Mouse (Mus musculus): ENCODE measurements around the gene Cabp7. TPM values are rescaled to one million over a fixed set of nuclear protein-coding genes. Genes with fewer than 3 reads are reported as not detected.

The Cabp7 gene
- total RNA-seq, 2 experiments from 2014 or later = 59.4 to 62.2 TPM

DNA sequence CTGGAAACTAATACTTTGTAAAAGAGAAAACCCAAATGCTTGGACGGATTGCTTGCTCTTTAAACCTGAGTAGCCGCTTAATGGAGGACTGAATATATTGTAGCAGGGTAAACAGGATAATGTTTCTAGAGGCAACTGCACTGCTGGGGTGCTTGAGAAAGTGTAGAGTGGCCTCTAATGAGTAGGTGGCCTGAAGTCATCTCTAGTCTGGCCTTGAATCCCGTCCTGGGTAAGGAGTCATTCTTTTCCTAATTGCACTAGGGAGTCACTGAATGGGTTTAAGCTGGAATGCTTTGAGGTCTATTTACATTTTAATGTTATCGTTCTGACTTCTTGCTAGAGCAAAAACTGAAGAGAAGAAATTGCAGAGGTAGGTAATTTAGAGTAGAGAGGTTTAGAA is 41.4 kb downstream of the Cabp7 start:
- DNase-seq (ENCODE audit: low spot score in 2 of 2) = no peak

DNA sequence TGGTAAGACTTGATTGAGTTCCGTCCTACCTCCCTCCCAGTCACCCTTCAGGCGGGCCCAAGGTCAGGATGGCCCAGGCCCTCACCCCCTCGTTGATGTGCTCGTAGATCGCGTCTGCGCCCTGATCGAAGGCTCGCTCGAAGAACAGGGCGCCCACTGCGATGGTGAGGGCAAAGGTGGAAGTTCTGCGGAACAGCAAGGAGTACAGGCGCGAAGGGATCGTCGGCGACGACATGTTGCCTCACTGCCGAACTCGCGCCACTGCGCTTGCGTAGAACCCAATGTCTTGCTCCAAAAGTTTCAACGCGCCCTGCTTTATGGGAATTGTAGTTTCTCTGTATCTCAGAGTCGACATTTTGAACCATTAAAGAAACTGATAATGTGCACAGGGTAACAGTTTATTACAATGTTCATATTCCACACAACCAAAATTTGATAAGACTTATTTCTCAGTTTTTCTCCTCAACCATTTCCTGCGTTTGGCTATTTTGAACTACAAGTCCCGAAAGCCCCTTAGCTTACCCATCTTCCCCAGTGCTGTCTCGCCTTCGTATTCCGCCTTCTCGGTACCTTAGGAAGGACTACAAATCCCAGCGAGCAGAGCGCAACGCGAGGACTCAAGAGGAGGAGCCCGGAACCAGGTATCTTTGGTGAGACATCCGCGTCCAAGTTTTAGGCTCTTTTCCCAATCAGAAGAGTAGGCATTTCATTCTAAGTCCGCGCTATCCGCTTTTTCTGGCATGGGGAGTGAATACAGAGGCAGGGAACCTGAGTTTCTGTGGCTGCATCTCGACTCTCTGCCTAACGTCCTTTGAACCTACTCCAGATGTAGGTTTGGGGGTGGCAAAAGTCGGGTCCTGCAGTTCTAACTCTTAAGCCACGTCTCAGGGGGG is 42.3 kb downstream of the Cabp7 start, which contains the start of the genes Uqcr10 and Zmat5:
Gene Uqcr10 (minus strand): TSS at position 271 of the 893 bp plus-strand sequence.
Gene Zmat5 (plus strand): TSS at position 607 of the 893 bp plus-strand sequence.
- peak; percentile 89 to 94 for DNase-seq (ENCODE audit: low spot score in 2 of 2)

DNA sequence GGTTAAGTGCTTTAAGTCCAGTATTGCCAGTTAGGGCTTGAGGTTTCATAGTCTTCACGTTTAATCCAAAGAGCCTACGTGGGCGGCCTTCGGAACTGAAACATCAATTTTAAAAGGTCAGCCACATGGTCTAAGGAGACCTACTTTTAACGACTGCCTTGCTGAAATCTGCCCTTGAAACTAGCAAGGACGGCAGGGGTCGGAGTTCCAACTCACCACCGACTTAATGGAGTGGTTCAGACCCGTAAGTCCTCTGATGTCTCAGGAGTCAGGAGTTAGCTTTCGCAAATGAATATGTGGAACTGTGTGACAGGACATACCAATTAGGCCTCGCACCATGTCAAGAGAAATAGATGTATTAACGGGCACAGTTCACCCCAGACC is 42.9 kb downstream of the Cabp7 start:
- DNase-seq (ENCODE audit: low spot score in 2 of 2) = no peak

DNA sequence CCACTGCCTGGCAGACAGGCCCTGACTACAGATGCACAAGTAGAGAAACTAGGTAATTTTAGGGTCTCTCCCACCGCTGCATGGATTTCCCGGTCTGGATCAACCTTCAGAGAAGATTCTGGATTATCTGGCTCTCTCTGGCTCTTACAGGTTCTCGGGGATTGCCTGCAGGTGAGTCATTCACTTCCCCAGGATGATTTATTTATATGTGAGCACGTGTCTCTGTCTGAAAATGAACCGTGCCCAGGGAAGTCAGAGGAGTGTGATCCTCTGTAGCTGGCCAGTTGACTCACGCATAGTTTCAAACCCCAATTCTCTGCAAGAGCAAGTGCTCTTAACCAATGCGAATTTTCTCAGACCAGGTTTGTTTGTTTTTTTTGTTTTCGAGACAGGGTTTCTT is 45.9 kb downstream of the Cabp7 start:
- DNase-seq (ENCODE audit: low spot score in 2 of 2) = no peak

DNA sequence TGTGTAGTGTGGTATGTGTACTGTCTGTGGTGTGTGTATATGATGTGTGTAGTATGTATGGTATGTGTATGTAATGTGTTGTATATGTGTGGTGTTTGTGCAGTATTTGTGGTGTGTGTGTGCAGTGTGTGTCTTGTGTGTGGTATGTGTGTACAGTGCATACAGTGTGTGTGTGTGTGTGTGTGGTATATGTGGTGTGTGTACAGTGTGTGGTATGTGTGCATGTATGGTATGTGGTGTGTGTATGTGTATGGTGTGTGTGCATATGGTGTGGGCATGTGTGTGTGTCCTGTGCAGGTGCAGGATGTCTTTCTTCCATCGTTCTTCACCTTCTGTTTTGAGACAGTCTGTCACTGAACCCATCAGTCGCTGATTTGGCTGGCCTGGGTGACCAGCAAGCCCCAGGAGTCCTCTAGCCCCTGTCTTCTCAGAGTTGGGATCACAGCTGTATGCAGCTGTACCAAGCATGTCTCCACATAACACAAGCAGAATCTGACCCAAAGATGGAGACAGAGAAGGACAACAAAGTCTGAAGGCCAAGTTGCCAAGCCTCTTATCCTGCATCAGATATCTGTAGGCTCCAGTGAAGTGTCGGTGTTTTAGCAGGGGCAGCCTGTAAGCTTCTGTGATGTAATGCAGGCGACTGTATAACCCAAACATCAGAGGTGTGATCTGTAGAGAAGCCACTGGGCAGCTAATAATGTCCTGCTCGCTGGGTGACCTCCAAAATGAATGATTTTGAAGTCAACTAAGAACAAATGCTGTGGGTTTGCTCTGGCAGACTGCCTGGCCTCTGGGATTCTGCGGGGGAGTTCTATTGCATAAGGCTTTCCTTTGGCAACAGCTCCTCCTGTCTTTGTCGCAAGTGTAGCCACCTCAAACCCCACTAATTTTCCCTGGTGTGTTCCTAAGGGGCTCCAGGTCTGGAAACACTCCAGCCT is 49.3 kb downstream of the Cabp7 start:
- DNase-seq (ENCODE audit: low spot score in 2 of 2) = peak; percentile 63 to 66

DNA sequence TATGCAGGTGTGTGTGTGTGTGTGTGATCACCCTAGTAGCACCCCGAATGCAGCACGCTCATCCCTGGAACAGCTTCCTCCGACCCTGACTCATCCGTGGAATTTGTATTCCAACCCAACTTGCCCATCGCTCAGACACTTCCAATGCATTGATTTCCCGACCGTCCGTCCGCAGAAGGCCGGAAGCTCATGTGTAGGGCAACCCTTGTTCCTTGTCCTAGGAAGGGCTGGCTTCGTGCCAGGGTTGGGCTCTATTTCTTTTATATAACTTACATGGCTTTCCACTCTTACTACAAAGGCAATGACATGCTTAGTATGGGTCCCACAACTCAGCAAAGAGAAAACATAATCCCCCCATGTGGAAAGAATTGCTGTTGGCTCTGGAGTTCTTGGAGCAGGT is 54.4 kb downstream of the Cabp7 start:
- DNase-seq (ENCODE audit: low spot score in 2 of 2) = no peak

DNA sequence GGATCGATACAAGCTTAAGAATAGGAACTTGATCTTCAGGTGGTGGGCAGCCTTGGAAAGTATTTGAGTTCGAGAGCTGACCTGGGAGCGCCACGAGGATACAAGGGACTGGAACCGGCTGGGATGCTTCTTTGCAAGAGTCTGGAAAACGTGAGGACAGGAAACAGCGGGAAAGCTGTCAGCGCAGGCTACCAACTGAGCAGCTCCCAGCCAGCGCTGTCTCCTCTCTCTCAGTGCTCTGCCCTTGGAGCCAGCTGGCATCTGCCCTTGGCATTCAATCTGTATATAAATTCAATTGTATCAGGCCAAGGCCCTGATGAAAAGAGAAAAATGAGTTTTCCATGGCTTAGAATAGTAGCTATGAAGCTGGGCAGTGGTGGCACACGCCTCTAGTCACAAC is 55.4 kb downstream of the Cabp7 start:
- DNase-seq (ENCODE audit: low spot score in 2 of 2) = peak; percentile 64 to 72

DNA sequence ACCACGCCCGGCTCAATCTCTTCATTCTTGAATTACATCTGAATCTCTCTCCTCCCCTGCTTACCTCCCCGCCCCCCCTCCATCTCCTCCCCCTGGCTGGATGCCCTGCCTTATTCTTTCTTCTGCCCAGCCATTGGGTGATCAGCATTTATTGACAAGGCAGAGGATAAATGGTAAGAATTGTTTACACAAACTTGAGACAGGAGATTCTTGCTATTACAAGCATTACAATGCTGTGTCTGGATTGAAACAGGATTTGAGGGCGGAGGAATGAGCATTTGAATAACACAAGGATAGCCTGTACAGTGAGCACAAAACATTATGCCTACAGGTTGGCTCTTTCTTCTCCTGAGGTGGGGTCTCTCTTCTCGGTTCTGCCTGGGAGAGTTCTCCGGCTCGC is 56.2 kb downstream of the Cabp7 start:
- no peak for DNase-seq (ENCODE audit: low spot score in 2 of 2)

DNA sequence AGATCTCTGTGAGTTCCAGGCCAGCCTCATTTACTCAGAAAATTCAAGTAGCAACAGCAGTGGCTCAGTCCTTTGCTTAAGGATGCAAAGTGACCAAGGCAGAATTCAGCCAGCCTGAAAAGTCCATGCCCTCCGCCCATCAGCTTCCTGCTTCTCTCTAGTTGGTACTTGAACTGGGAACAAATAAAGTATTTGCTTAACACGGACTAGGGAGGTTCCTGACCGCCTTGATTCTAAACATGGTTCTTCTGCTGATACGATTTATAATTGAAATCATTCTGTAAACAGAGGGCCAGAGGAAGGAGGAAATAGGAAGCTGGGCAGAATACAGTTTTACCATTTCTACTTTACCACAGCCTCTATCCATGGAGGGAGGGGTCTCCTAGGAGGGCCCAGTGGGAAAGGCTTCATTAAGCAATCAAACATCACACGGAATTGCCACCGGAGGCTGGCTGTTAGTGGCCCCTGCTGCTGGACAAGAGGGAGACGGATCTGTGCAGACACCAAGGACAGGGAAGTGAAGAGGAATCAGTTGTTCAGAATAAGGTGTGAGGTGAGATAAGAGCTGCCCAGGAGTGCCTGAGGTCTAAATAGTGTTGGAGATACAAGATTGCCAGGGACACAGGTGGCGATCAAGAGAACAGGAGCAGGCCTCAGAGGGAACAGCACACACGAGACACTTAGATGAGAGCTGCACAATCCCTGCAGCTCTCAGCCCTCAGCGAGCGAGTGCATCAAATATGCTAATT is 57.8 kb downstream of the Cabp7 start:
- DNase-seq (ENCODE audit: low spot score in 2 of 2) = no peak

DNA sequence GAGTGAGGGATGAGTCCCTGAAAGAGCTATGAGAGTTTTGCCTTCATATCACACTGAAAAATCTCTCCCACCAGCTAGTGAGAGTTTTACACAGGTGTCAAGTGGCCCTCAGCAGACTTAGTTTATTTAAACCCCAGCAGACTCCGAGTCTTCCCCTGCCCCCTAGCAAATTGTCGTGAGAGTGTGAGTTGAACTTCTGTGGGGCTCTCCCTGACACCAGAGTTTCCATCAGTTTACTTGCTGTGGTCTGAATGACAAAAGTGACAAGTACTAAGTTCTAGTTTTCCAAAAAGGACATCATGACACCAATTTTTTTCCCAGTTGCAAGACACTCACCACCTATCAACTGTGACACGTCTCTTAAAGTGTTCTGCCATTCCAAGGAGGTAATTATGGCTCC is 58.7 kb downstream of the Cabp7 start:
- no peak for DNase-seq (ENCODE audit: low spot score in 2 of 2)

DNA sequence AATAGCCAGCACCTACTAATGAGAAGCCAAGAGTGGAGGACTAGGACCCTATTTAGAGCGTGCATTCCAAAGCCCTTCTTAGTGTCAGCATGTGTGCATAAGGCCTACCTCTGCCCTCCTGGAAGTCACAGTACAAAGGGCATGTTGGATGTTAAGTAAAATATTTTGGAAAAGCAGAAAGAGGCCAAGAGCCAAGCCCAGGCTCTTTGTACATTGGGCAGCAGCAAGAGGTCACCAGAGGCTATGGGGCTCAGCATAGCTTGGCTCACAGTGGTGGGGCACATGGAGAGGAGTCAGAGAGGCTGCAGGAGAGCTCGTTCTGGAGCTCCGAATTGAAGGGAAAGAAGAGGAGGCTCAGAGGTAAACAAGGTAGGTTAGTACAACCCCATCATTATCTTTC is 59.6 kb downstream of the Cabp7 start:
- DNase-seq (ENCODE audit: low spot score in 2 of 2) = no peak

Other genes with a start within 250 kb of the Cabp7 start
- 10 to 100 TPM; 59.0 to 62.6 TPM for gene Mtmr3, start 151.9 kb downstream of the Cabp7 start, total RNA-seq (2021)
- not detected for gene Gm11032, start 126.7 kb downstream of the Cabp7 start, total RNA-seq (2021)
- gene Ascc2, start 109.0 kb downstream of the Cabp7 start, total RNA-seq (2021) = 10 to 100 TPM; 23.7 to 24.4 TPM
- gene Uqcr10, start 42.4 kb downstream of the Cabp7 start, total RNA-seq (2021) = 100 to 1,000 TPM; 436 to 483 TPM
- 10 to 100 TPM; 31.6 to 38.2 TPM for gene Zmat5, start 42.1 kb downstream of the Cabp7 start, total RNA-seq (2021)
- 100 to 1,000 TPM; 187 to 188 TPM for gene Nf2, start 102.8 kb upstream of the Cabp7 start, total RNA-seq (2021)
- 10 to 100 TPM; 85.4 to 89.7 TPM for gene Nipsnap1, start 127.2 kb upstream of the Cabp7 start, total RNA-seq (2021)
- 10 to 100 TPM; 39.7 to 41.8 TPM for gene Thoc5, start 148.5 kb upstream of the Cabp7 start, total RNA-seq (2021)
- 10 to 100 TPM; 39.1 to 43.0 TPM for gene Nefh, start 201.3 kb upstream of the Cabp7 start, total RNA-seq (2021)
- 100 to 1,000 TPM; 116 to 130 TPM for gene Ap1b1, start 240.0 kb upstream of the Cabp7 start, total RNA-seq (2021)